Mouse (Mus musculus) thymus, adult 18-20 months (tissue): ENCODE data around the gene Tmem236.

Experiments used
- DNase-seq, 2 experiments: peaks; one replicate each; pipeline ENCODE4 v3.0.0; 2022; ENCODE audit warnings: mixed read lengths in 2 of 2

Tmem236 gene

DNA sequence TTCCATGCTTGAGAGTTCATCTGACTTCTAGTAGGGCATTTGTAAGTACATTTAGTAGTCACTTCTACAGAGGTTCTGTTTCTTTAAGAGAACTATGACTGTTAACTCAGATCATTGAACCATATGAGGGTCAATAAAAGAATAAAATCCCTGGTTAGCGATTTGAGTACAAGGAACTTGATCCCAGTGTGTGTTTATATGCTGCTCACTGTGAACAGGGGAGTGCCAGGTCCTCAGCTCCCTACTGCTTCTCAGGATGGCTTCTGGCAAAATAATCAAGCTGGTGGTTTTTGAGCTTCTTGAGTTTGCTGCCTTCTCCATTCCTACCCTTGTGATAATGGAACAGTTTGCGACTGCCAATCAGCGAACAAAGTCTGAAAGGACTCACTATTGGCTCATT is at the start of gene Tmem236:
Gene Tmem236, plus strand, starts transcription at position 190 of the 400 bp plus-strand sequence.
- DNase-seq = no peak

GRCm38 (mm10) chr2:14126387-14126786 is 47.9 kb upstream of the Tmem236 start:
- no peak for DNase-seq

DNA sequence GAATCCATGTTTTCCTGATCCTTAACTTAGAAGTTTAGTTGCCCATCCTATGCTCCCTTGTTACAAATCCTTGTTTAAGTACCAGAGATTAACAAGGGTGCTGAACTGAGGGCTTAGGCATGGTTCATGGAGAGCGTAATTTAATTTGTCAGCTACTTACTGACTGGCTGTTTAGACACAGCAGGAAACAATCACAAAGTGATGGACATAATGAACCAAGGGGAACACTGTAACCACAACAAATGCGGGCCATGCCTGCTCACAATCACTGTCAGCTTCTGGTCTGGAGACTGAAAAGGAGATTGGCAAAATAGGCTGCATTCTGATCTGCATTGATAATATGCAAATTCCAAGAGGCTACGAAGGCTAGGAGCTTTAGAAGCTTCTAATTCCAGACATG is 46.7 kb upstream of the Tmem236 start:
- no peak for DNase-seq

DNA sequence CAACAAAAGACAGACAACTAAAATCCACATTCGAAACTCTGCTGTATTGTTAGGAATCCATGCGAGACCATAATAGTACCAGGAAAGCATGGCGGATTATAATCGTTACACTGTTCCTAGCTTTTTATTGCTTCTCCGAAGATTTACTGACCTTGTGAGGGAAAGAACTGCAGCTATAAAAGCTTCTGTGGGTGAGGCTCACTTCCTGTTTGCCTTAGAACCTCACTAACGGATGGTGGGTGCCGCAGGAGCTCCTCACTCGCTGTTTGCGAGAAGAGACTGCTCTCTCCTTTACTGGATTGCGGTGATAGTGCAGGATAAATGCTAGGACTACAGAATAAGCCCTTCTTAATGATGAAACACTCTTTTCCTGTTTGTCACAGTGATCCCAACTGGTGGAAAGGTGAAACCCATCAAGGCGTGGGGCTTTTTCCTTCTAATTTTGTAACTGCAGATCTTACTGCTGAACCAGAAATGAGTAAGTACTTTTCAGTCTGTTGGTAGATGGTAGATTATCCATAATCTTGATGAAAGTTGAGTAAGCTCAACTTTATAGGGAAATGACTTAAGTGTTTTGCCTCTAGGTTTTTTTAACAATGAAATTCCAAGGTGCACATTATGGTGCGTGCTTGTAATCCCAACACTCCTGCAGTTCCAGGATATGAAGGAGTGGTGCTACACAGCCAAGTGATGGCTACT is 43.5 kb upstream of the Tmem236 start:
- peak in 1 of 2 experiments; percentile 24 for DNase-seq

DNA sequence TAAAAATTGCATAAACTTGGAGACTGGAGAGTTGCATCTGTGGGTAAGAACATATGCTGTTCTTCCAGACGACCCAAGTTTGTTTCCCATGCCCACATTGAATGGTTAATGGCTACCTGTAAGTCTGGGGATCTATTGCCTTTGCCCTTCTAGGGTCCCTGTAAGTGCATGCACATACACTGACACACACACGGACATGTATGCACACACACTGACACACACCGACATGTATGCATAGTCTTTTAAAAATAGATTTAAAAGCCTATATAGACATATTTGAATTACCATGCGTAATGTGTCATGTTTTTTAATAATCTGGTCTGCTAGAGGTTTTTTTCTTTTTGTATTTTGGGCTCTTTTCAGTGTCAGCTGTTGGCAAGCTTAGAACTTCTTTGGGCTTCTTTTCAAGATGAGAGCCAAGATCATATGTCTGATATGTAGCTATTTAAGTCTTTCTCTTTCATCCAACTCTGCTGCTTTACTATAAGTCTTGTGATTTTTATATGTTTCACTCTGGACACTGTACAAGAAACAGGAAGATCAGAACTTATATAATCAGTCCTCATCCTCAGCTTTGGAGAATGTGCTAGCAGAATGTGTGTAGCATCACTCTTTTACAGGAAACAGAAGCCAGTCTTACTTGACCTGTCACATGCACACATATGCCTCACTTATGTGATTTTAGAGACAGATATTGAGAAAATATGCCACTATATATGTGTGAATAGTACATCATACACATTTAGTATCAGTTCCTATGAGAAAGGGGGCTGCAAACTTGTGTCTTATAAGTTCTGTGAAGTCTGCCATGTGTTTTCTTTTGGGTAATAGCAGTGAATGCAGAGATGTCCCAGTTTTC is 41.6 kb upstream of the Tmem236 start:
- DNase-seq = no peak

DNA sequence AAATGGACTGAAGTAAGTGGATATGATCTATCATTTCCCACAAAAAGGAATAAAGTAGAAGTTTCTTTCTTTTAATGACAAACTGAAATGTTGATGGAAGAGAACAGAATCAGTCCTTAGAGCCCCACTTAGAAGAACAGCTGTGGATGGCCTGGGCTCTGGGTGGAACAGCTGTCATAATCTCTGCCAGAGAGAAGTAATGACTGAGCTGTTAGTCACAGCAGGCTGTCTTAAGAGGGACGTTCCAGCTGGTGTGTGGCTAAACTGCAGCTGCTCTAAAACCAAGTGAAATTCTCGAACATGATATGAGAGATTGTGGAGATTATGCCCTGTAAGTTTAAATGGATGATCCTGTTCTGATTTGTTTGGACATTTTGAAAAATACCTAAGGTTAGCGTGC is 37.4 kb upstream of the Tmem236 start:
- DNase-seq = no peak

DNA sequence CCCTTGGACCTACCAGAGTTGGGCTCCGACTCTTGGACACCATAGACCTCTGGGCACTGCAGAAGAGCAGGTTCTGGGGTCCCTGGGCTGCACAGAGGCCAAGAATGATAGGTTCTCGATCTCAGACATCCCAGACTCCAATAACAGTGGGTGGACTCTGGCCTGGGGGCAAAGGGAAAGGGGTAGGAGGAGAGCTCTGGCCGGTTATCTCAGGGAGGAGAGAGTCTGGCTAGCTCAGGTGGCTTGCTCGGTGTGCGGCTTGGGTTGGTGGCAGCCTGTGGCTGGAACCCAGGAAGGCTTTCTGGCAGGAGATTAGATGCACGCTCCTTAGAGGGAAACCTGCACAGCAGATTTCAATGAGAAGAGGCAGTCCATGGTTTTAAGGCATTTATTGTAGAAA is 34.7 kb upstream of the Tmem236 start:
- DNase-seq = no peak

GRCm38 (mm10) chr2:14140044-14140443 is 34.3 kb upstream of the Tmem236 start:
- no peak for DNase-seq

DNA sequence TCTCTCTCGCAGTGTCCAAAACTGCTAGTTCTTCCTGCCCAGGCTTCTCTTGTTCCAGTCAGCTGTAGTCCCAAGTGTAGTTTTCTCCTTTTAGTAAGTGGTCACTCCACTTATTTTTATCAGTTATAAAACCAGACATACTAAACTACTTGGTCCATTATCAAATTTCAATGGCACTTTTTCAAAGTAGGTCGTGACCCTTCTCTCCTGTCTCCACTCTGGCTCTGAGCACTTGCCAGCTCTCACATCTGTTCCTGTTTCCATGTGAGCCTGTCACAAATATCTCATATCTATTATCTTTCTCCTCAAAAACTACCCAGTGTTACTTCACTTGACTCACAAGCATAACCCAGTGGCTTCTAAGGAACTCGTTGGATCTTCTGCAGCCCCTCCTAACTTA is 29.0 kb upstream of the Tmem236 start:
- no peak for DNase-seq

GRCm38 (mm10) chr2:14146913-14147312 is 27.4 kb upstream of the Tmem236 start:
- DNase-seq = no peak

- DNase-seq = no peak
These were observed 23.5 kb upstream of the Tmem236 start for GRCm38 (mm10) chr2:14150829-14151228.

DNA sequence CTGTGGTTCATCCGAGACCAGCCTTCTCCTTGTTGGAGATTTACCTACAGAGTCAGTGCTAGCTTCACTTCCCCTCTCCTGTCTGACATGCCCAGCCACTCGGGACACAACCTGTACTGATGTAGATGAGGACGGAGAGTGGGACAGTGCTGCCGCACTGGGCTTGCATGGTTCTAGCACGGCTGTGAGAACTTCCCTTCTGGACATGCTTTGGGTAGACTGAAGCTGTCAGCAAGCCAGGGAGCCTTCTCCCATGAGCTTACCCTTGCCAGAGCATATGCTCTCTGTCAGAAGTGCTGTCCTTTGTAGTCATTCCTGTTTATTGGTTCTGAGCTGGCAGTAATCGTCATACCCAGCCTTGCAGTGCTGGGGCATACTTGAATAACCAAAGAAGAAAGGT is 22.5 kb upstream of the Tmem236 start:
- no peak for DNase-seq

DNA sequence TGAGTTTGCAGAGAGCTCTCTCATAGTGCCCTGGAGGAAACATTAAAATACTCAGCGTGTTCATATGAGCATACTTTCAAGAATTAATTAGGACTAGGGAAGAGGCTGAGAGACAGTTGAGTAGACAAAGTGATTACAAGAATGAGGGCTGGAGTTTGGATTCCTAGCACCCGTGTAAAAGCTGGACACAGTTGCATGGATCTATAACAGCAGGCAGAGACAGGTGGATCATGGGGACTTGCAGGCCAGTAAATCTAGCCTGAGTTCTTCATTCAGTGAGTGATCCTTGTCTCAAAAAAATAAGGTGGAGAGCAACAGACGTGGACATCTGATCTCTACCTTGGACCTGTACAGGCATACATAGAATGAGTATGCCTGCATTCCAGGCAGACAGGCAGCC is 15.3 kb upstream of the Tmem236 start:
- no peak for DNase-seq

- DNase-seq = no peak
These were observed 14.6 kb upstream of the Tmem236 start for GRCm38 (mm10) chr2:14159756-14160155.

GRCm38 (mm10) chr2:14164459-14165030 is 9.8 kb upstream of the Tmem236 start:
- DNase-seq = no peak

DNA sequence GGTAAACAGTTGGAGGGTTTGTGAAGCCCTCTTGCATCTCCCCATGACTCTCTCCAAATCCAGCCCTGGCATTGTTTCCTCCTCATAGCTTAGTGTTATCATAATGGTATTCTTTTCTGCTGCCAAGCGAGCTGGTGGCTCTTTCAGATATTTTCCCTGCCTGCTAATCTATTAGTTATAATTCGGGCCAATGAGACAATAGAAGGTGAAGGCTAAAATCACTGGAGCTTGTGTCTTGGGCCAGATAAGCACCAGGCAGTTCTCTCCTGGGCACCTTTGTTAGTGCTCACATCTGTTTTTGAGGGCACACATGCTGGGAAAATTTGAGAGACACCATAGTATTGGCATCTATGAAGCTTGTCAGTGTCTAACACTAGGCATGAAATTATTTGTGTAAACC is 9.3 kb upstream of the Tmem236 start:
- DNase-seq = no peak

GRCm38 (mm10) chr2:14165618-14166344 is 8.5 kb upstream of the Tmem236 start:
- DNase-seq = peak in 1 of 2 experiments; percentile 5

GRCm38 (mm10) chr2:14167721-14168120 is 6.6 kb upstream of the Tmem236 start:
- DNase-seq = no peak

GRCm38 (mm10) chr2:14176460-14177193 is 2.3 kb downstream of the Tmem236 start:
- no peak for DNase-seq

DNA sequence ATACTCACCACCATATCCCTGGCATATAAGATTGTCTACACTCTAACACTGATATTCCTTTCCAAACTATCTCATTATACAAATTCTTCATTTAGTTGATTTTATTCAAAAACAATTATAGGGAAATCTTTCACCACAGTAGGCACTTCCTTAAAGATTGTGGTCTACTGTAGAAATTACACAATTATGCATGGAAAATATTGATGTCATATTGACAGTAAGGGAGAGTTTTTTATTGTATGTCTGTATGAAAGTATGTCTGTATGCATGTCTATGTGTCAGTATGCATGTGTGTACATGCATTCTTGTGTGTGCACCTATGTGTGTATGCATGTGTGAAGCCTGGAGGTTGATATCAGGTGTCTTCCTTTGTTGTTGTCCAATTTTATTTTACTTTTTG is 10.1 kb downstream of the Tmem236 start:
- DNase-seq = no peak

- DNase-seq = no peak
These were observed 16.4 kb downstream of the Tmem236 start for GRCm38 (mm10) chr2:14190684-14191083.

- DNase-seq = no peak
These were observed 17.3 kb downstream of the Tmem236 start for GRCm38 (mm10) chr2:14191601-14192000.
